Mouse (Mus musculus): ENCODE measurements around the gene Brf1. TPM values are rescaled to one million over a fixed set of nuclear protein-coding genes. Genes with fewer than 3 reads are reported as not detected.
A peak's percentile ranks its signal among the peaks of the same experiment; 100 is the strongest.

The Brf1 gene
- polyA plus RNA-seq, 1 experiment from 2014 or later = 50.0 TPM

GRCm38 (mm10) chr12:113002667-113003066 lies 2.2 kb upstream of the Brf1 start:
- WGBS = 36% methylated on average over 2 of the region's 2 CpGs
- Histone ChIP-seq H3K9me3 (ENCODE audit: control insufficient read depth, low read length) (no peaks in the 10 kb centered on the region), H3K4me3 (ENCODE audit: low read depth, low read length) (no peak overlapping the region), H3K9ac (ENCODE audit: low read depth, low read length) (no peak overlapping the region), H3K4me1 (ENCODE audit: control insufficient read depth, insufficient read depth, low read length) (peaks cover 9% of the 10 kb centered on the region), H3K27me3 (replicated peaks; ENCODE audit: control insufficient read depth, insufficient read depth, low read length) (no peaks in the 10 kb centered on the region), H3K4me2 (ENCODE audit: low read depth, low read length) (no peak overlapping the region), H3K36me3 (ENCODE audit: control insufficient read depth, insufficient read depth, low read length) (no peaks in the 10 kb centered on the region), H3K27ac (replicated peaks; ENCODE audit: low read depth, low read length) (no peak overlapping the region)
- no peak for ATAC-seq (ENCODE audit: low read depth)
- DNase-seq (ENCODE audit: low spot score) = no peak

- ATAC-seq (ENCODE audit: low read depth) = no peak
- H3K27me3 ChIP-seq (replicated peaks; ENCODE audit: control insufficient read depth, insufficient read depth, low read length) = no peaks in the 10 kb centered on the region
- no peak for DNase-seq (ENCODE audit: low spot score)
- H3K4me1 ChIP-seq (ENCODE audit: control insufficient read depth, insufficient read depth, low read length) = peaks cover 9% of the 10 kb centered on the region
- peak overlapping the region; percentile 66 for H3K9ac ChIP-seq (ENCODE audit: low read depth, low read length)
- no peaks in the 10 kb centered on the region for H3K9me3 ChIP-seq (ENCODE audit: control insufficient read depth, low read length)
- 0 out of 2 replicates have a peak, but pooled peaks cover 4% of the 10 kb centered on the region for H3K36me3 ChIP-seq (ENCODE audit: control insufficient read depth, insufficient read depth, low read length)
- peak overlapping the region; percentile 90 for H3K27ac ChIP-seq (replicated peaks; ENCODE audit: low read depth, low read length)
- peak overlapping the region; percentile 61 for H3K4me2 ChIP-seq (ENCODE audit: low read depth, low read length)
- under 1% methylated on average over 5 of the region's 5 CpGs for WGBS
- peak overlapping the region; percentile 97 for H3K4me3 ChIP-seq (ENCODE audit: low read depth, low read length)
Measured at GRCm38 (mm10) chr12:113001133-113001474, 600 bp upstream of the Brf1 start.

GRCm38 (mm10) chr12:112999569-113000293 lies 773 bp downstream of the Brf1 start:
- Histone ChIP-seq H3K9me3 (ENCODE audit: control insufficient read depth, low read length) (no peaks in the 10 kb centered on the region), H3K4me1 (ENCODE audit: control insufficient read depth, insufficient read depth, low read length) (peaks cover 9% of the 10 kb centered on the region), H3K36me3 (ENCODE audit: control insufficient read depth, insufficient read depth, low read length) (0 out of 2 replicates have a peak, but pooled peaks cover 8% of the 10 kb centered on the region), H3K9ac (ENCODE audit: low read depth, low read length) (peak overlapping the region; percentile 97), H3K4me2 (ENCODE audit: low read depth, low read length) (peak overlapping the region; percentile 89), H3K27ac (replicated peaks; ENCODE audit: low read depth, low read length) (peak overlapping the region; percentile 90), H3K4me3 (ENCODE audit: low read depth, low read length) (peak overlapping the region; percentile 97), H3K27me3 (replicated peaks; ENCODE audit: control insufficient read depth, insufficient read depth, low read length) (no peaks in the 10 kb centered on the region)
- DNase-seq (ENCODE audit: low spot score) = no peak
- WGBS = 3% methylated on average over 31 of the region's 56 CpGs
- no peak for ATAC-seq (ENCODE audit: low read depth)

GRCm38 (mm10) chr12:112994153-112994552 lies 6.4 kb downstream of the Brf1 start:
- H3K4me3 ChIP-seq (ENCODE audit: low read depth, low read length) = no peak overlapping the region
- H3K36me3 ChIP-seq (ENCODE audit: control insufficient read depth, insufficient read depth, low read length) = peaks cover 30% of the 10 kb centered on the region
- no peak overlapping the region for H3K4me2 ChIP-seq (ENCODE audit: low read depth, low read length)
- H3K27ac ChIP-seq (replicated peaks; ENCODE audit: low read depth, low read length) = no peak overlapping the region
- DNase-seq (ENCODE audit: low spot score) = no peak
- no peak overlapping the region for H3K9ac ChIP-seq (ENCODE audit: low read depth, low read length)
- no peak for ATAC-seq (ENCODE audit: low read depth)
- H3K4me1 ChIP-seq (ENCODE audit: control insufficient read depth, insufficient read depth, low read length) = peaks cover 7% of the 10 kb centered on the region
- H3K9me3 ChIP-seq (ENCODE audit: control insufficient read depth, low read length) = no peaks in the 10 kb centered on the region
- no peaks in the 10 kb centered on the region for H3K27me3 ChIP-seq (replicated peaks; ENCODE audit: control insufficient read depth, insufficient read depth, low read length)
- 68% methylated on average over 4 of the region's 4 CpGs for WGBS

- WGBS = 92% methylated on average over 2 of the region's 2 CpGs
- H3K4me1 ChIP-seq (ENCODE audit: control insufficient read depth, insufficient read depth, low read length) = no peaks in the 10 kb centered on the region
- H3K36me3 ChIP-seq (ENCODE audit: control insufficient read depth, insufficient read depth, low read length) = peaks cover 46% of the 10 kb centered on the region
- no peak overlapping the region for H3K4me2 ChIP-seq (ENCODE audit: low read depth, low read length)
- H3K4me3 ChIP-seq (ENCODE audit: low read depth, low read length) = no peak overlapping the region
- H3K27me3 ChIP-seq (replicated peaks; ENCODE audit: control insufficient read depth, insufficient read depth, low read length) = no peaks in the 10 kb centered on the region
- H3K27ac ChIP-seq (replicated peaks; ENCODE audit: low read depth, low read length) = no peak overlapping the region
- H3K9me3 ChIP-seq (ENCODE audit: control insufficient read depth, low read length) = no peaks in the 10 kb centered on the region
- H3K9ac ChIP-seq (ENCODE audit: low read depth, low read length) = no peak overlapping the region
- DNase-seq (ENCODE audit: low spot score) (no peak), ATAC-seq (ENCODE audit: low read depth) (no peak)
Measured at GRCm38 (mm10) chr12:112991444-112991843, 9.1 kb downstream of the Brf1 start.

- Histone ChIP-seq H3K9ac (ENCODE audit: low read depth, low read length) (no peak overlapping the region), H3K4me3 (ENCODE audit: low read depth, low read length) (no peak overlapping the region), H3K27ac (replicated peaks; ENCODE audit: low read depth, low read length) (no peak overlapping the region), H3K9me3 (ENCODE audit: control insufficient read depth, low read length) (no peaks in the 10 kb centered on the region), H3K4me2 (ENCODE audit: low read depth, low read length) (no peak overlapping the region), H3K36me3 (ENCODE audit: control insufficient read depth, insufficient read depth, low read length) (peaks cover 48% of the 10 kb centered on the region), H3K4me1 (ENCODE audit: control insufficient read depth, insufficient read depth, low read length) (no peaks in the 10 kb centered on the region), H3K27me3 (replicated peaks; ENCODE audit: control insufficient read depth, insufficient read depth, low read length) (no peaks in the 10 kb centered on the region)
- ATAC-seq (ENCODE audit: low read depth) (no peak), DNase-seq (ENCODE audit: low spot score) (peak; percentile 40)
- WGBS = 77% methylated on average over 5 of the region's 5 CpGs
Measured at GRCm38 (mm10) chr12:112990706-112991405, 9.6 kb downstream of the Brf1 start.

- no peak for ATAC-seq (ENCODE audit: low read depth)
- H3K36me3 ChIP-seq (ENCODE audit: control insufficient read depth, insufficient read depth, low read length) = peaks cover 63% of the 10 kb centered on the region
- no peak overlapping the region for H3K4me2 ChIP-seq (ENCODE audit: low read depth, low read length)
- no peak overlapping the region for H3K9ac ChIP-seq (ENCODE audit: low read depth, low read length)
- H3K4me1 ChIP-seq (ENCODE audit: control insufficient read depth, insufficient read depth, low read length) = no peaks in the 10 kb centered on the region
- no peaks in the 10 kb centered on the region for H3K9me3 ChIP-seq (ENCODE audit: control insufficient read depth, low read length)
- no peak overlapping the region for H3K27ac ChIP-seq (replicated peaks; ENCODE audit: low read depth, low read length)
- no peaks in the 10 kb centered on the region for H3K27me3 ChIP-seq (replicated peaks; ENCODE audit: control insufficient read depth, insufficient read depth, low read length)
- WGBS = 66% methylated on average over 6 of the region's 6 CpGs
- DNase-seq (ENCODE audit: low spot score) = no peak
- H3K4me3 ChIP-seq (ENCODE audit: low read depth, low read length) = no peak overlapping the region
Measured at GRCm38 (mm10) chr12:112987877-112988276, 12.6 kb downstream of the Brf1 start.

GRCm38 (mm10) chr12:112985346-112985745 lies 15.2 kb downstream of the Brf1 start:
- no peak for DNase-seq (ENCODE audit: low spot score)
- Histone ChIP-seq H3K4me2 (ENCODE audit: low read depth, low read length) (no peak overlapping the region), H3K4me3 (ENCODE audit: low read depth, low read length) (no peak overlapping the region), H3K4me1 (ENCODE audit: control insufficient read depth, insufficient read depth, low read length) (no peaks in the 10 kb centered on the region), H3K9me3 (ENCODE audit: control insufficient read depth, low read length) (no peaks in the 10 kb centered on the region), H3K9ac (ENCODE audit: low read depth, low read length) (no peak overlapping the region), H3K27ac (replicated peaks; ENCODE audit: low read depth, low read length) (no peak overlapping the region), H3K36me3 (ENCODE audit: control insufficient read depth, insufficient read depth, low read length) (peaks cover 75% of the 10 kb centered on the region), H3K27me3 (replicated peaks; ENCODE audit: control insufficient read depth, insufficient read depth, low read length) (no peaks in the 10 kb centered on the region)
- no peak for ATAC-seq (ENCODE audit: low read depth)
- 91% methylated on average over 6 of the region's 6 CpGs for WGBS
